Mouse (Mus musculus) erythroblast, embryonic 14.5 days (primary cell): ENCODE data around the gene Adamtsl4.

Source experiments
- GATA1 ChIP-seq: IDR thresholded peaks from 2 replicates; pipeline ENCODE4 v1.6.1; 2012; ENCODE audit warnings: low read length, inconsistent platforms, mixed read lengths
- TAL1 ChIP-seq: IDR thresholded peaks from 3 replicates; pipeline ENCODE4 v1.6.1; 2012; ENCODE audit warnings: low read length, inconsistent platforms, mixed read lengths

DNA sequence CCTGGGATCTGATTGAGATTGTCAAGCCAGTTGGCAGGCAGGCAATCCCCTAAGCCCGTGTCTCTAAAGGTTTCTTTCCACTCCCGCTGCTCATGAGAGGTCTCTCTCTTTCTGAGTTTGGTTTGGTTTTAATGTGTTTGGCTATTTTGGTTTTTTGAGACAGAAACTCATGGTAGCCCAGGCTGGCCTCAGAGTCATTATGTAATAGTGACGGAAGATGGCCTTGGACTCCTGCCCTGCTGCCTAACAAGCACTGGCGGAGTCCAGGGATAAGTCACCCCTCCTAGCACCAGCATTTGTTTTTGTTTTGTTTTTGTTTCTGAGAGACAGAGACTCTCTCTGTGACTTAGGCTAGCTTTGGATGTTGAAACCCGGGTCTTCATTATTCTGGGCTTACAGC lies 32.3 kb downstream of the Adamtsl4 start:
- TF ChIP-seq GATA1 (no peak), TAL1 (no peak)
